Mouse (Mus musculus) neutrophil, adult 83 days (primary cell): ENCODE data around the gene Gm4305. TPM values are rescaled to one million over a fixed set of nuclear protein-coding genes. Genes with fewer than 3 reads are reported as not detected.

Experiments used
- total RNA-seq, 2 experiments: library from RNA; stranded (reverse); gene quantifications; one replicate each; pipeline ENCODE4 v1.2.4; 2023

Gene Gm4305
- not detected for total RNA-seq

DNA sequence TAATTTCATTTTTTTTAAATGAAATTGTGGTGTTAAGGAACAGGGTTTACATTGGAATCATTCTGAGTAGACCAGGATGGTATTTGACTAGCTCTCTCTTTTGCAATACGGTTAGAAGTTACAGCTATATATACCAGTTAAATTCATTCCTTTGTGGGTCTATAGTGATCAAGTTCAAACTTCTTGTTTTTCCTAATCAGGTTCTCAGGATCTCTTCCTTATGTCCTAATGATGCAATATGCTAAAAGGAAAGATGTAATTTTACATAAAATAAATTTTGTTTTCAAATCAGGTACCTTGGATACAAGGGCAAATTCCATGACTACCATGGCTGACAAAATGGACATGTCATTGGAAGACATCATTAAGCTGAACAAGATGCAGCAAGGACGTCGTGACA is at the start of gene Gm4305:
Gene Gm4305 (plus strand): TSS at position 301 of the 400 bp plus-strand sequence.

DNA sequence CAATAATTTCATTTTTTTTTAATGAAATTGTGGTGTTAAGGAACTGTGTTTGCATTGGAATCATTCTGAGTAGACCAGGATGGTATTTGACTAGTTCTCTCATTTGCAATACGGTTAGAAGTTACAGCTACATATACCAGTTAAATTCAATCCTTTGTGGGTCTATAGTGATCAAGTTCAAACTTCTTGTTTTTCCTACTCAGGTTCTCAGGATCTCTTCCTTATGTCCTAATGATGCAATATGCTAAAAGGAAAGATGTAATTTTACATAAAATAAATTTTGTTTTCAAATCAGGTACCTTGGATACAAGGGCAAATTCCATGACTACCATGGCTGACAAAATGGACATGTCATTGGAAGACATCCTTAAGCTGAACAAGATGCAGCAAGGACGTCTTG is 15.5 kb upstream of the Gm4305 start, which contains the start of gene Gm4301:
Gene Gm4301 (plus strand): TSS at position 301 of the 400 bp plus-strand sequence.

DNA sequence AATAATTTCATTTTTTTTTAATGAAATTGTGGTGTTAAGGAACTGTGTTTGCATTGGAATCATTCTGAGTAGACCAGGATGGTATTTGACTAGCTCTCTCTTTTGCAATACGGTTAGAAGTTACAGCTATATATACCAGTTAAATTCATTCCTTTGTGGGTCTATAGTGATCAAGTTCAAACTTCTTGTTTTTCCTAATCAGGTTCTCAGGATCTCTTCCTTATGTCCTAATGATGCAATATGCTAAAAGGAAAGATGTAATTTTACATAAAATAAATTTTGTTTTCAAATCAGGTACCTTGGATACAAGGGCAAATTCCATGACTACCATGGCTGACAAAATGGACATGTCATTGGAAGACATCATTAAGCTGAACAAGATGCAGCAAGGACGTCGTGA is 10.4 kb upstream of the Gm4305 start, which contains the start of gene Gm4302:
Gene Gm4302 (plus strand): TSS at position 301 of the 400 bp plus-strand sequence.

DNA sequence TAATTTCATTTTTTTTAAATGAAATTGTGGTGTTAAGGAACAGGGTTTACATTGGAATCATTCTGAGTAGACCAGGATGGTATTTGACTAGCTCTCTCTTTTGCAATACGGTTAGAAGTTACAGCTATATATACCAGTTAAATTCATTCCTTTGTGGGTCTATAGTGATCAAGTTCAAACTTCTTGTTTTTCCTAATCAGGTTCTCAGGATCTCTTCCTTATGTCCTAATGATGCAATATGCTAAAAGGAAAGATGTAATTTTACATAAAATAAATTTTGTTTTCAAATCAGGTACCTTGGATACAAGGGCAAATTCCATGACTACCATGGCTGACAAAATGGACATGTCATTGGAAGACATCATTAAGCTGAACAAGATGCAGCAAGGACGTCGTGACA is 5.2 kb upstream of the Gm4305 start, which contains the start of gene Gm4303:
Gene Gm4303 (plus strand): TSS at position 301 of the 400 bp plus-strand sequence.

DNA sequence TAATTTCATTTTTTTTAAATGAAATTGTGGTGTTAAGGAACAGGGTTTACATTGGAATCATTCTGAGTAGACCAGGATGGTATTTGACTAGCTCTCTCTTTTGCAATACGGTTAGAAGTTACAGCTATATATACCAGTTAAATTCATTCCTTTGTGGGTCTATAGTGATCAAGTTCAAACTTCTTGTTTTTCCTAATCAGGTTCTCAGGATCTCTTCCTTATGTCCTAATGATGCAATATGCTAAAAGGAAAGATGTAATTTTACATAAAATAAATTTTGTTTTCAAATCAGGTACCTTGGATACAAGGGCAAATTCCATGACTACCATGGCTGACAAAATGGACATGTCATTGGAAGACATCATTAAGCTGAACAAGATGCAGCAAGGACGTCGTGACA is 10.1 kb downstream of the Gm4305 start, which contains the start of gene Gm4307:
Gene Gm4307 (plus strand): TSS at position 301 of the 400 bp plus-strand sequence.

DNA sequence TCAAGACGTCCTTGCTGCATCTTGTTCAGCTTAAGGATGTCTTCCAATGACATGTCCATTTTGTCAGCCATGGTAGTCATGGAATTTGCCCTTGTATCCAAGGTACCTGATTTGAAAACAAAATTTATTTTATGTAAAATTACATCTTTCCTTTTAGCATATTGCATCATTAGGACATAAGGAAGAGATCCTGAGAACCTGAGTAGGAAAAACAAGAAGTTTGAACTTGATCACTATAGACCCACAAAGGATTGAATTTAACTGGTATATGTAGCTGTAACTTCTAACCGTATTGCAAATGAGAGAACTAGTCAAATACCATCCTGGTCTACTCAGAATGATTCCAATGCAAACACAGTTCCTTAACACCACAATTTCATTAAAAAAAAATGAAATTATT is 31.6 kb downstream of the Gm4305 start, which contains the start of gene Gm4312:
Gene Gm4312 (minus strand): TSS at position 101 of the 400 bp plus-strand sequence.

Other genes starting within 250 kb of the Gm4305 start
- gene Gm4301, start 15.4 kb upstream of the Gm4305 start, total RNA-seq = not detected
- not detected for gene Gm4302, start 10.3 kb upstream of the Gm4305 start, total RNA-seq
- not detected for gene Gm4303, start 5.1 kb upstream of the Gm4305 start, total RNA-seq
- not detected for gene Gm4307, start 10.2 kb downstream of the Gm4305 start, total RNA-seq
- not detected for gene Gm4312, start 31.5 kb downstream of the Gm4305 start, total RNA-seq
- gene Tmtc3, start 136.3 kb downstream of the Gm4305 start, total RNA-seq = 1 to 10 TPM; 4.7 to 6.8 TPM
- gene Cep290, start 136.5 kb downstream of the Gm4305 start, total RNA-seq = 1 to 10 TPM; 4.5 to 4.6 TPM
- 1 to 10 TPM; 5.3 to 5.5 TPM for gene 4930430F08Rik, start 239.3 kb downstream of the Gm4305 start, total RNA-seq
- not detected for gene 1700017N19Rik, start 239.4 kb downstream of the Gm4305 start, total RNA-seq